Mouse (Mus musculus) retina, postnatal 1 day (tissue): ENCODE data around the gene Ttyh3.
"Not testable (repeated sequence)": the region's sequence is repeated elsewhere in the genome, so short reads cannot be mapped to it uniquely, and the experiment has no call there.

Experiments
- DNase-seq: peaks from one replicate; pipeline ENCODE4 v3.0.0-alpha.2; 2012

The Ttyh3 gene

DNA sequence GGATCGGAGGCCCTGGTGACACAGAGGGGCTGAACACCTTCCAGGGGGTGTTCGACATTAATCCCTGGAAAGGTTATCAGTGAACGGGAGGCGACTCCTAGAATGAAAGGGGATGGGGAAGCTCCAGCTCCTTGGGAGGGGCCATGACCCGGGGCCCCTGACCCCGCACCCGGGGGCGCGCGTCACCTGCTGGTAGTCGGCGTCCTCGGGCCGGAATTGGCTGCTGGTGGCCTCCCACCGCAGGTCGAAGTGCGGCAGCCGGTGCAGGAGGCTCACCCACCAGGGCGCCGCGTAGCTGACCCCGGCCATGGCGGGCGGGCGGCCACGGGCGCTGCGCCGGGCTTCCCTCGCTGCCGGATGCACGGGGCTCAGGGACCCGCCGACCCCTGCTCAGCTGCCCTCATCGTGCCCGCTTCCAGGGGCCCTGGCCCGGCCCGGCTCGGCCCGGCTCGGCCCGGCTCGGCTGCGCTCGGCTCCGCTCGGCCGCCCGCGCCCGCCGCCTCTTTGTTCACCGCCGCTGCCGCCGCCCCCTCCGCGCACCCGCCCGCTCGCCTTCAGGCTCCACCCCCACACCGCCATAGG is at the start of gene Ttyh3:
Gene Ttyh3 (minus strand): TSS at position 513 of the 582 bp plus-strand sequence.
- DNase-seq = no peak

DNA sequence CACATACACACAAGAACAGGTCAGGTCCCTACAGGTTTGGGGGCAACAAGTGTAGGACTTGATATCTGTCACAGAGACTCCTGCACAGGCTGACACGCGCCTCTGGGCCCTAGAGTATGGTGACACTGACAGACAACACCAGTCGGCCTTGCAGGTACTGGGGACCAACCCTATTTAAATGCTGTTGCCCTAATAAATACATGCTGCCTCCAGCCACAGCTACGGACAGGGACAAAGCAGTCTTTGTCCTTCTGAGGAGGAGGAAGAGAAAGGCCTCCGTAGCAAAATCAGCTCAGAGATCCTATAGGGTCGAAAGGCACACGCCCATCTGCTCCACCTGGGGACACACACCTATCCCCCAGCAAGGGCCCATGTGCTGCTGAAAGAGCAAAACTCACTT is 47.2 kb upstream of the Ttyh3 start:
- DNase-seq = no peak

- DNase-seq = no peak
These were observed 39.6 kb upstream of the Ttyh3 start for GRCm38 (mm10) chr5:140688434-140688833.

GRCm38 (mm10) chr5:140684343-140685148 is 35.7 kb upstream of the Ttyh3 start:
- DNase-seq = peak; percentile 64

GRCm38 (mm10) chr5:140682113-140682512 is 33.3 kb upstream of the Ttyh3 start:
- no peak for DNase-seq

- no peak for DNase-seq
These were observed 32.1 kb upstream of the Ttyh3 start for GRCm38 (mm10) chr5:140680950-140681349.

DNA sequence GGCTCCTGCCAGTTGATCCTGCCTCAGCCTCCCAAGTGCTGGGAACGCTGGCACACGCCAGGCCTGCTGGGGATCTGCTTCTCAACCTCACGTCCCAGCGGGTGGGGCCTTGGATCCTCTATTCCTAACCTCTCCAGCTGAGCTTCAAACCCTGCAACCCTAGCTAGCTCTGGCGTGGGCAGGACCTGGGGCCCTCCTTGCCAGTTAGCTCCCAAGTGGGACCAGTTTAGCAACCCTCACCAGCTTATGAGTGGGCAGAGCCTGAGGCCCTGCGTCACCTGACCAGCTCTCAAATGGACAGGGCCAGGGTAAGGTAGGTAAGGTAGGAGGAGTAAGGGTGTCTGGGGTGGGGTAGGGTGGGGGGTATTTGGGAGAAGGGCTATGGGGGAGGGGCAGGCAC is 31.2 kb upstream of the Ttyh3 start:
- DNase-seq = no peak

DNA sequence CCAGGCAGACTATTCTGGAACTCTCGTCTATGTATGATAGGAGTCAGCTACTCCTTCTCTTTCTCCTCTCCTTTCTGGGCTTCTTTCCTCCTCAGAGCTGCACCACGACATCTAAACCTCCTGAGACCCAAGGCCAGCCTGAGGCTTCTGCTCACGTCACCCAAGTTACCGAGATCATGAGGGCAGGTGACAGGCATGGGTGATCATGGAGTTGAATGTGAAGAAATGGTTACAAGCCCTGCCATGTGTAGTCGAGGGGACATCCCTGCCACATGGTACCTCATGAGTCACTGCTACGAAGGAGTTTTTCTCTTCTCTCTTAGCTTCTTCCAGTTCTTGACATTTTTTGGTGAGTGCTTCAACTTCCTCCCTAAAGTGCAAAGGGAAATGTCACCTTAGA is 28.3 kb upstream of the Ttyh3 start:
- DNase-seq = no peak

DNA sequence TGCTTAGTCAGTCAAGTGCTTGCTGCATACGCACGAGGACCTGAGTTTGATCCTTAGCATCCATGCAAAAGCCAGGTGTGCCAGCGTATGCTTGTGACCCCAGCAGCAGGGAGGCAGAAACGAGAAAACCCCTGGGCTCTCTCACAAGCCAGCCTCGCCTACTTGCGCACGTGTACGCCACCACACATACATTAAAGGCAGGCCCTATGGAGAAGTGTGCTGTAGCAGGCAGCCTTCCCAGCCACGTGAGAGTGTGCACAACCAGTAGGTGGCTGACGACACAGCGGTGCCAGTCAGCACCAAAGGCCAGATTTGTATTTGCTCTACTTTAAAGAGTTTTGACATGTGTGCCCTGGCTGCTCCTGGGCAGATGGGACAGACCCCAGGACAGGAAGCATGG is 26.8 kb upstream of the Ttyh3 start:
- DNase-seq = no peak

- no peak for DNase-seq
These were observed 26.2 kb upstream of the Ttyh3 start for GRCm38 (mm10) chr5:140675079-140675478.

DNA sequence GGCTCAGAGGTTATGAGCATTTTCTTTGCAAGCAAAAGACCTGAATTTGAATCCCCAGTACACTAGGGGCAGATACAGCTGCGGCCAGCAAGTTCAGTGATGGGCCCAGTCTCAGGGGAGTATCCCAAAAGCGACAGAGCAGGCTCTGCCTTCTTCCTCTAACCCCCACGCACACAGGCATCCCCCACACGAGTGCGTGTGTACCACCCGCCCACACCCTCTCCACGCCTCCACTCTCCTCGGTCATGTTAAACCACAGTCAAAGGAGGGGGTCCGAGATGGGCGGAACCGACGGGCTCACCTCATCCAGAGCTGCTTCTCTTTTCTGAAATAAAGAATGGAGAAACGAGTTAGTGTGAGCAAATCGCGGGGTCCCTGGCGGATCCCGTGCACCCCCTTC is 25.2 kb upstream of the Ttyh3 start:
- DNase-seq = no peak

GRCm38 (mm10) chr5:140672603-140673002 is 23.8 kb upstream of the Ttyh3 start:
- DNase-seq = not testable (repeated sequence)

DNA sequence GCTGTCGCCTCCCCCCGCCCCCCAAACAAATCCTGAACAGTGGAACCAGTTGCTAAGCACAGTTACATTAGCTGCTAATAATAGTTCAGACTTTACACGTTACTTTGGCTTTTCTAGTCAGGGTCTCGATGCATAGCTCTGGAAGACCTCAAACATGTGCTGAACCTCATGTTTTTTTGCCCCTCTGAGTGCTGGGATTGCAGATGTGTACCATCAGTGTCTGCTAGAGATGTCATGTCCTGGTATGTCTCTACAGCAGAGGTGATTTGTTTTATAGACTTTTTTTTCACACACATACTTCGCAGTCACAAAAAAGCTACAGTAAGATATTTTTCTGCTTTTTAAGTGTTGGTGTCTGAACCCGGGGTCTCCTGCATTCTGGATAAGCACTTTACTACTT is 23.3 kb upstream of the Ttyh3 start:
- DNase-seq = no peak

- DNase-seq = peak; percentile 63
These were observed 14.9 kb upstream of the Ttyh3 start for GRCm38 (mm10) chr5:140663621-140664180.

GRCm38 (mm10) chr5:140662741-140663592 is 14.1 kb upstream of the Ttyh3 start:
- no peak for DNase-seq

- no peak for DNase-seq
These were observed 13.2 kb upstream of the Ttyh3 start for GRCm38 (mm10) chr5:140661875-140662643.

DNA sequence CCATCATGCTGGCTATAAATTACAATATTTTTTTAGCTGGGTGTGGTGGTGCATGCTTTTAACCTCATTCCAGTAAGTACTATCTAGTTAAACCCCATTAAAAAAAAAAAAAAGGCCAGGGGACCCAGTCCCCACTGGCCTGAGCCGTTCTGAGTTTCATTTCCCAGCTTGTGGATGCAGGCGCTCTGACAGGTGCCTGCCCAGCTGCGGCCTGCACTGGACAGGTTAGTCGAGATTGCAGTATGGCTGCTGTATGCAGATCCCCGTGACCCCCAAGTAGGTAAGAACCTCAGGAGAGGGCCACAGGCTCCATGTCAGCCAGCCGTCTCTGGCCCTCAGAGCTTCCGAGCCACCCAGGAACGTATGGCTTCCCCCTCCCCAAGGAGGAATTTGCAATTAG is 12.6 kb upstream of the Ttyh3 start:
- DNase-seq = no peak

DNA sequence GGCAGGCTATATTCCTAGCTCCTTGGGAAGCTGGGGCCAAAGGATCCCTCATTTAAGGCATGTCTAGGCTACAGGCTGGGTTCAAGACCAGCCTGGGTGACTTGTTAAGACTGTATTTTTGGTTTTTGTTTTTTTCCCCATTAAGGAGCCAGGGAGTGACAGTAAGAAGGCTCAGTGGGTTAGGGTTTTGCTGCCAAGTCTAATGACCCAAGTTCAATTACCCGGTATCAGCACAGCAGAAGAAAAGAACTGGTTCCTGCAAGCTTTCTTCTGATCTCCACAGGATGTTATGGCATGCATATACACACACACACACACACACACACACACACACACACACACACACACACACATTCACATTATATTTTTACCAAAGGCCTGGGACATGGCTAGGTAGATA is 11.6 kb upstream of the Ttyh3 start:
- no peak for DNase-seq

- peak; percentile 61 for DNase-seq
These were observed 10.9 kb upstream of the Ttyh3 start for GRCm38 (mm10) chr5:140659607-140660272.

DNA sequence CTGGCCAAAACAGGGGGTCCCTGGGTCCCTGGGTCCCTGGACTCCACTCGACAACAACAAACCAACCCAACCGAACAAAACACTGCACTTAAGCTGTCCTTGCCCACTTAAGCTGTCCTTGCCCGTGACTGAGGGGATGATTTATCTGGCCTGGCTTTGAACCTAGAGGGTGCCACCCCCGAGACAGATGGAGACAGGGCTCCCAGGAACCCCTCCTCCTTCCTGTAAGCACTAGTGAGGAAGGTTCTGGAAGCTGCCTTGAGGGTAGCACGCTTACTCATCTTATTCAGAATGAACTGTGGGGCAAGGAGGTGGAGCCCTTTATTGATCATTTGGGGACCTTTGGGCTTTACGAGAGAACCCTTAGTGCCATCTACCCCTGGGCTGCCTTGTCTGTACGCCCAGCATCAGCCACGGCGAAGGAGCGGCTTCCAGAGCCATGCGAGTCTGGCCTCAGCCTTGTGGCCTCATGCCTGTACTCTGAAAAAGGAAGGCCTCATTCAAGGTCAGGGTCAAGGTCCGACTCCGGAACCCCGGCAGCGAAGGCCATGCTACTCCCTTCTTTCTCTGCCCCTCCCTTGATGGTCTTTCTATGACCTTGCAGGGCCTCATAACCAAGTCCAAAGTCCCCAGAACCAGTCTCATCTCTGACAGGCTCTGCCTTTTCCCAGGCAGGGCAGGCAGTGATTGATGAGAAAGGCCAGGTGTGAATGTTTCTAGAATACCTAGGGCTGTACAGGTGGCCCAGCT is 5.4 kb upstream of the Ttyh3 start:
- DNase-seq = no peak

DNA sequence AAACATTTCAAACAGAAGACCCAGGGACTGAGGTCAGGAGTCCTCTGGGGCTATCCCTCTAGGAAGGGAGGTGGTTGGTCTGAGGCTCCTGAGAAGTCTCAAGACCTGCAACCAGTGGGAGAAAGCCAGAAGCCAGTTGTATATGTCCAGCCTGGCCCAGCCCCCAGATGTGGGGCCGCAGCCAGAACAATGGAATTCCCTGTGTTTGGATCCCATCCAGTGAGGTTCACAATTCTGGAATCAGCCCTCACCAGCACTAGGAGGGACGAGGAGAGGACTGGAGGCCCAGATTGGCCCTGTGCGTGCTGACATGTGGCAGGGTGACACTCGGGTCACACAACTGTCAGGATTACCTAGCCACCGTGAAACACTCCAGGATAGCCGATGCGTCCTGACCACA is 3.8 kb upstream of the Ttyh3 start:
- no peak for DNase-seq
